Mouse (Mus musculus) thymus, adult 2 months (tissue): ENCODE measurements around the gene Kirrel. TPM values are rescaled to one million over a fixed set of nuclear protein-coding genes. Genes with fewer than 3 reads are reported as not detected.

Experiments used
- DNase-seq: peaks from one replicate; pipeline ENCODE4 v3.0.0; 2021
- H3K27ac ChIP-seq: fragments of 200-500 bp; 2 replicates; pipeline ENCODE4 v1.5.1; 2012; ENCODE audit warnings: low read length, control low read depth; ENCODE audit not compliant: control insufficient read depth, insufficient read depth
- H3K27me3 ChIP-seq: fragments of 200-500 bp; 2 replicates; pipeline ENCODE4 v1.6.1; 2012; ENCODE audit warnings: mild to moderate bottlenecking, low read length, moderate library complexity, mixed read lengths; ENCODE audit not compliant: control insufficient read depth, insufficient read depth
- H3K36me3 ChIP-seq: fragments of 200-500 bp; 2 replicates; pipeline ENCODE4 v1.6.1; 2012; ENCODE audit warnings: mild to moderate bottlenecking, low read length, moderate library complexity; ENCODE audit not compliant: control insufficient read depth, insufficient read depth
- H3K4me1 ChIP-seq: fragments of 200-500 bp; replicated peaks from 2 replicates; pipeline ENCODE4 v1.6.1; 2012; ENCODE audit warnings: low read length; ENCODE audit not compliant: control insufficient read depth, insufficient read depth
- H3K4me3 ChIP-seq: fragments of 200-500 bp; 2 replicates; pipeline ENCODE4 v1.5.1; 2012; ENCODE audit warnings: mild to moderate bottlenecking, low read length, control low read depth, moderate library complexity; ENCODE audit not compliant: control insufficient read depth, insufficient read depth
- CTCF ChIP-seq: fragments of 200-500 bp; IDR thresholded peaks from 2 replicates; pipeline ENCODE4 v1.5.1; 2012; ENCODE audit warnings: mild to moderate bottlenecking, control low read depth, low read length, moderate library complexity, borderline replicate concordance; ENCODE audit not compliant: control insufficient read depth, poor library complexity, insufficient read depth; ENCODE audit errors: extremely low read depth
- POLR2A ChIP-seq: fragments of 200-500 bp; IDR thresholded peaks from 2 replicates; pipeline ENCODE4 v1.6.1; 2012; ENCODE audit warnings: mild to moderate bottlenecking, low read length, control low read depth, moderate library complexity; ENCODE audit not compliant: control insufficient read depth, poor library complexity, insufficient read depth; ENCODE audit errors: extremely low read depth
- WGBS: fragments of 180-500 bp; shearing (Covaris S2); methylation state at CpG from one replicate; pipeline ENCODE4 v1.1.7; 2018; 5-methylcytosine and 5-hydroxymethylcytosine counted together
- polyA plus RNA-seq: library from polyadenylated mRNA; depleted of rRNA; stranded (reverse); fragments of >200 nt; gene quantifications from 2 replicates; pipeline ENCODE4 v1.2.3, GENCODE M21; 2012

The Kirrel gene
- polyA plus RNA-seq, 1 experiment = 2.9 TPM

GRCm38 (mm10) chr3:87144476-87145240 is 29.9 kb downstream of the Kirrel start:
- Histone ChIP-seq H3K36me3 (no peaks in the 10 kb centered on the region), H3K4me3 (no peak overlapping the region), H3K4me1 (no peaks in the 10 kb centered on the region), H3K27me3 (no peaks in the 10 kb centered on the region), H3K27ac (no peak overlapping the region)
- DNase-seq = no peak
- no peak for TF ChIP-seq CTCF
- TF ChIP-seq POLR2A = no peak
- 65% methylated on average over 6 of the region's 6 CpGs for WGBS

DNA sequence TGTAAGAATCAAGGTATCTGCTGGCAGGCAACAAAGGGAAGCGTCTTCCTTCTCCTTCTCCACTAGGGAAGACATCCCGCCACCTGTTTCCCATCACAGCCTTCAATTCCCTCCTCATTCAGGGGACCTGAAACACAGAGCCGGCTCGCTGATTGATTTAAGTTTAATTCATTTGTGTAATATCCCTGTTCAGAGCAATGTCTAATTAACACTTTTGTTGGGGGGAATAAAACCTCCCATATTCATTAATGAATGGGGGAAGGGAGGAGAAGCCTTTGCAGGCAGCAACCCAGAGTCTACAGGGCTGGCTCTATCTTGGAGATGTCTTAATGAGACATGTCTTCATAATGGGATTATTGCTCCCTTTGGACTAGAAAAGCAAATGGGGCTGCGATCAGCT is 34.3 kb downstream of the Kirrel start:
- DNase-seq = no peak
- 93% methylated on average over 5 of the region's 5 CpGs for WGBS
- H3K4me3 ChIP-seq = no peak overlapping the region
- no peak overlapping the region for H3K27ac ChIP-seq
- TF ChIP-seq CTCF = no peak
- no peak for TF ChIP-seq POLR2A
- H3K4me1 ChIP-seq = peaks cover 4% of the 10 kb centered on the region; the same call in 1 of the 2 replicates
- H3K36me3 ChIP-seq = no peaks in the 10 kb centered on the region
- H3K27me3 ChIP-seq = no peaks in the 10 kb centered on the region

- no peaks in the 10 kb centered on the region for H3K36me3 ChIP-seq
- TF ChIP-seq POLR2A (no peak), CTCF (no peak)
- peaks cover 10% of the 10 kb centered on the region for H3K4me1 ChIP-seq
- H3K27me3 ChIP-seq = no peaks in the 10 kb centered on the region
- WGBS = 36% methylated on average over 7 of the region's 7 CpGs
- DNase-seq = peak; percentile 28
- no peak overlapping the region for H3K4me3 ChIP-seq
- H3K27ac ChIP-seq = no peak overlapping the region
These were observed 37.8 kb downstream of the Kirrel start for GRCm38 (mm10) chr3:87136782-87137181.

- DNase-seq = no peak
- no peaks in the 10 kb centered on the region for H3K36me3 ChIP-seq
- TF ChIP-seq POLR2A (no peak), CTCF (no peak)
- H3K4me3 ChIP-seq = no peak overlapping the region
- peaks cover 12% of the 10 kb centered on the region for H3K4me1 ChIP-seq
- H3K27me3 ChIP-seq = no peaks in the 10 kb centered on the region
- no peak overlapping the region for H3K27ac ChIP-seq
These were observed 39.6 kb downstream of the Kirrel start for GRCm38 (mm10) chr3:87134951-87135350.

GRCm38 (mm10) chr3:87131694-87132347 is 42.7 kb downstream of the Kirrel start:
- Histone ChIP-seq H3K36me3 (no peaks in the 10 kb centered on the region), H3K4me3 (no peak overlapping the region), H3K27ac (no peak overlapping the region), H3K27me3 (no peaks in the 10 kb centered on the region), H3K4me1 (peaks cover 10% of the 10 kb centered on the region)
- TF ChIP-seq POLR2A = no peak
- TF ChIP-seq CTCF = no peak
- 70% methylated on average over 11 of the region's 11 CpGs for WGBS
- DNase-seq = no peak

DNA sequence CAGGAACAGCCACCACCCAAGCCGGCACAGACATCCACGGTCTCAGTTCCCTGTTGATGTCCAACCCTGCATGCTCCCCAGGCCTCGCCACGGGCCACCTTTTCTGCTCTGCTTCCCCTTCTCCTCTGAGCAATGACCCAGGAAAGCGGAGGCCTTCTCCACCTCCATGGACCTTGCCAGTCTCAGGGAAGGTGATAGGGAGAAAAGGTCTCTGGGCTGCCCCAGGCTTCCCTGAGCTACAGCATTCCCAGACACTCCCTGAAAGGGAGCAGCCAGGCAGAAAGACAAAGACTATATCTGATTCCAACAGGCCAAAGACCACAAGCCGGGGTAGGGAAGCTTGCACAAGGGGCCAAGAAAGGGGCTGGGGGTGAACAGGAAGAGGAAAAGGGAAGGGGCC is 43.6 kb downstream of the Kirrel start:
- Histone ChIP-seq H3K27ac (no peak overlapping the region), H3K4me1 (peaks cover 7% of the 10 kb centered on the region), H3K4me3 (no peak overlapping the region), H3K27me3 (no peaks in the 10 kb centered on the region), H3K36me3 (no peaks in the 10 kb centered on the region)
- 69% methylated on average over 6 of the region's 6 CpGs for WGBS
- DNase-seq = no peak
- TF ChIP-seq POLR2A (no peak), CTCF (no peak)
